Mouse (Mus musculus): Measurements from ENCODE around the gene Dhx37. TPM values are rescaled to one million over a fixed set of nuclear protein-coding genes. Genes with fewer than 3 reads are reported as not detected.

The Dhx37 gene
- polyA plus RNA-seq, 1 experiment from 2014 or later: 10.2 TPM

DNA sequence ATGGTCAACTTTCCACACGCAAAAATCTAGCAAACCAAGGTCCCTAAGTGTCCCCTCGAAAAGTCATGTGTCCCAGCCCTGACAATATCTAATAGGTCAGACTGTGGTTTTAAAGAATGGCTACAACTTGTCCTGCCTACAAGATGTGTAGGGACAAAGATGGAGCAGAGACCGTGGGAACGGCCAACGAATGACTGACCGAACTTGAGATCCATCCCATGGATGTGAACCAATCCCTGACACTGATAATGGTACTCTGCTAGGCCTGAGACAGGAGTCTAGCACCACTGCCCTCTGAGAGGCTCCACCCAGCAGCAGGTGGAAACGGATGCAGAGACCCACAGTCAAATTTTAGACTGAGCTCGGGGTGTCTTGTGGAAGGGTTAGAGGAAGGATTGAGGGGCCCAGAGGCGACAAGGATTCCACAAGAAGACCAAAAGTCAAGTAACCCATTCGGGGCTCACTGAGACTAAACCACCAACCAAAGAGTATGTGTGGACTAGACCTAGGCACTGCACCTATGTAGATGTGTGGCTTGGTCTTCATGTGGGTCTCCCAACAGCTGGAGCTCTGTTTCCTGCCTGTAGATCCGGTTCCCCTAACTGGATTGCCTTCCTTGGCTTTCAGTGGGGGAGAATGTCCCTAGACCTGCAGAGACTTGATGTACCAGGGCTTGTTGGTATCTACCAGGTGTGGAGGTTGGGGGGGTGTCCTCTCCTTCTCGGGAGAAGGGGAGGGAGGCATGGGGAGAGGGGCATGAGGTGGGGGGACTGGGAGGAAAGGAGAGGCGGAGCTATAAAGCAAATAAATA is 26.7 kb downstream of the Dhx37 start:
- WGBS: 59% methylated on average over 13 of the region's 13 CpGs

DNA sequence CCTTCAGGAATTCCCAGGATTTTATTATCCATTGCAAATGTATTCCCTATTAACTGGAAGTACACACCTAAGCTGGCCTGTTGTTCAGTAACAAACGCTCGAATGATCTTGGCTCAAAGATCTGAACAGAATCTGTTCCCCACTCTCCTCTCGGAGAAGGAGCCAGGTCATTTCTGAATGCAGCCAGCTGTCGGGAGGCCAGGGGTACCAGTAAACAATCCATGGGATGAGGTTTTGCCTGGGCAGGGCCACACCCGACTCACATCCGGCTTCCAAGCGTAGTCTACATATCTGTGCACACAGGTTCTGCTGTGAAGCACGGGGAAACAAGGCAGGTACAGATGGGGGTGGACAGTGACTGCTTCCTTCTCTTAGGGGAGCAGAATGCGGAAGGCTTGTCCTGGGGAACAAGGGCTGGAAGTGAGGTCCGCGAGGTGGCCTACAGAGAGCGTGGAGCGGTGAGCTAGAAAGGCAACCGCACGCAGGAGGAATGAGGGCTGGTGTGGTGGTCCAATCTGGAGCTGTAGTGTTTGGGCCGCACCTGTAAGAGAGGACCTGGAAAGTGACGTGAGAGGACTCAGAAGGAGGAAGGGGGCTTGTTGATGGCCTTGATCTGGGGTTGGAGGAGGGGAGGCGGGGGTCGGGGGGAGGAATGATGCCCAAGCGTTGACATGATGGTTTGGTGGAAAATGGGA is 27.5 kb downstream of the Dhx37 start:
- peak overlapping the region; percentile 82 for H3K4me2 ChIP-seq (ENCODE audit: low read length)
- no peaks in the 10 kb centered on the region for H3K36me3 ChIP-seq (ENCODE audit: control insufficient read depth, insufficient read depth, low read length)
- ATAC-seq: peak; percentile 40
- peaks cover 11% of the 10 kb centered on the region for H3K4me1 ChIP-seq (ENCODE audit: control insufficient read depth, insufficient read depth, low read depth, low read length)
- peak overlapping the region; percentile 45 for H3K4me3 ChIP-seq (ENCODE audit: low read length)
- WGBS: 1% methylated on average over 20 of the region's 20 CpGs
- H3K9ac ChIP-seq (ENCODE audit: low read depth, low read length): peak overlapping the region; percentile 73
- no peaks in the 10 kb centered on the region for H3K27me3 ChIP-seq (replicated peaks; ENCODE audit: control insufficient read depth, insufficient read depth, low read length)
- H3K9me3 ChIP-seq (ENCODE audit: control insufficient read depth, low read length): no peaks in the 10 kb centered on the region
- peak overlapping the region; percentile 91 for H3K27ac ChIP-seq (ENCODE audit: low read depth, low read length)

More for the DNA sequence above, 26.7 kb downstream of the Dhx37 start:
- Histone ChIP-seq H3K27ac (ENCODE audit: low read depth, low read length) (peak overlapping the region; percentile 91), H3K36me3 (ENCODE audit: control insufficient read depth, insufficient read depth, low read length) (no peaks in the 10 kb centered on the region), H3K4me1 (ENCODE audit: control insufficient read depth, insufficient read depth, low read depth, low read length) (peaks cover 11% of the 10 kb centered on the region), H3K27me3 (replicated peaks; ENCODE audit: control insufficient read depth, insufficient read depth, low read length) (no peaks in the 10 kb centered on the region), H3K4me3 (ENCODE audit: low read length) (peak overlapping the region; percentile 45), H3K9ac (ENCODE audit: low read depth, low read length) (peak overlapping the region; percentile 73), H3K4me2 (ENCODE audit: low read length) (peak overlapping the region; percentile 82), H3K9me3 (ENCODE audit: control insufficient read depth, low read length) (no peaks in the 10 kb centered on the region)
- no peak for ATAC-seq

DNA sequence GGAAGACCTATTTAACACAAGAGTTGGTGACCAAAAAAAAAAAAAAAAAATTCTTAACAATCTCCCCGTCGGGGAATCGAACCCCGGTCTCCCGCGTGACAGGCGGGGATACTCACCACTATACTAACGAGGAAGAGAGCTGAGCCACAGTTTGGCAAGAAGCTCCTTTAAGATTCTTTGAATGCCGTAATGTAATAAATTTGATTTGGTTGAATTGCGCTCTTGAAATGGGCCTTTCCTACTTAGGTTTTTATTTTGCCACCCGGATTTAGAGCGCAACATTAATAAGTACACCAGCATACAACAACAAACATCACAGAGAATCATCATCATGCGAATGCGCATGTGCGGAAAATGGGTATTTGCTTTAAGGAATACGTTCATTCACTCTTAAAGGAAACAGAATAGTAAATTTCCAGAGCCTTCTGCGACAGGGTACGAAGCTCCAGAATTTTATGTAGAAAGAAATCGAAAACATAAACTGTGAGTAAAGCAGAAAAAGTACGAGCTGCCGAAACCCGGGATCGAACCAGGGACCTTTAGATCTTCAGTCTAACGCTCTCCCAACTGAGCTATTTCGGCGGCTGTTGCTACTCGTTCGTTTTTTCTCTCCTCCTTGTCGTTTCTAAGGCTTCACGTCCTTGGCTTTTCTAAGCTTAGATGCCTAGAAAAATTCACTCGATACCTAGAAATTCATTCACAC is 28.2 kb downstream of the Dhx37 start:
- peak; percentile 53 for ATAC-seq
- under 1% methylated on average over 31 of the region's 31 CpGs for WGBS
- Histone ChIP-seq H3K4me1 (ENCODE audit: control insufficient read depth, insufficient read depth, low read depth, low read length) (peaks cover 11% of the 10 kb centered on the region), H3K27ac (ENCODE audit: low read depth, low read length) (peak overlapping the region; percentile 92), H3K4me3 (ENCODE audit: low read length) (peak overlapping the region; percentile 45), H3K9ac (ENCODE audit: low read depth, low read length) (peak overlapping the region; percentile 78), H3K9me3 (ENCODE audit: control insufficient read depth, low read length) (no peaks in the 10 kb centered on the region), H3K36me3 (ENCODE audit: control insufficient read depth, insufficient read depth, low read length) (no peaks in the 10 kb centered on the region), H3K27me3 (replicated peaks; ENCODE audit: control insufficient read depth, insufficient read depth, low read length) (no peaks in the 10 kb centered on the region), H3K4me2 (ENCODE audit: low read length) (peak overlapping the region; percentile 82)

GRCm38 (mm10) chr5:125404903-125405545 is 28.9 kb downstream of the Dhx37 start:
- Histone ChIP-seq H3K27ac (ENCODE audit: low read depth, low read length) (peak overlapping the region; percentile 92), H3K27me3 (replicated peaks; ENCODE audit: control insufficient read depth, insufficient read depth, low read length) (no peaks in the 10 kb centered on the region), H3K9ac (ENCODE audit: low read depth, low read length) (peak overlapping the region; percentile 78), H3K36me3 (ENCODE audit: control insufficient read depth, insufficient read depth, low read length) (no peaks in the 10 kb centered on the region), H3K4me2 (ENCODE audit: low read length) (peak overlapping the region; percentile 77), H3K4me3 (ENCODE audit: low read length) (peak overlapping the region; percentile 45), H3K9me3 (ENCODE audit: control insufficient read depth, low read length) (no peaks in the 10 kb centered on the region), H3K4me1 (ENCODE audit: control insufficient read depth, insufficient read depth, low read depth, low read length) (peaks cover 11% of the 10 kb centered on the region)
- under 1% methylated on average over 28 of the region's 28 CpGs for WGBS
- ATAC-seq: peak; percentile 45

GRCm38 (mm10) chr5:125404536-125404902 is 29.4 kb downstream of the Dhx37 start:
- H3K27ac ChIP-seq (ENCODE audit: low read depth, low read length): peak overlapping the region; percentile 92
- 4% methylated on average over 7 of the region's 7 CpGs for WGBS
- peak overlapping the region; percentile 45 for H3K4me3 ChIP-seq (ENCODE audit: low read length)
- peaks cover 11% of the 10 kb centered on the region for H3K4me1 ChIP-seq (ENCODE audit: control insufficient read depth, insufficient read depth, low read depth, low read length)
- H3K36me3 ChIP-seq (ENCODE audit: control insufficient read depth, insufficient read depth, low read length): no peaks in the 10 kb centered on the region
- no peaks in the 10 kb centered on the region for H3K9me3 ChIP-seq (ENCODE audit: control insufficient read depth, low read length)
- no peaks in the 10 kb centered on the region for H3K27me3 ChIP-seq (replicated peaks; ENCODE audit: control insufficient read depth, insufficient read depth, low read length)
- no peak for ATAC-seq
- H3K9ac ChIP-seq (ENCODE audit: low read depth, low read length): peak overlapping the region; percentile 78
- peak overlapping the region; percentile 77 for H3K4me2 ChIP-seq (ENCODE audit: low read length)

DNA sequence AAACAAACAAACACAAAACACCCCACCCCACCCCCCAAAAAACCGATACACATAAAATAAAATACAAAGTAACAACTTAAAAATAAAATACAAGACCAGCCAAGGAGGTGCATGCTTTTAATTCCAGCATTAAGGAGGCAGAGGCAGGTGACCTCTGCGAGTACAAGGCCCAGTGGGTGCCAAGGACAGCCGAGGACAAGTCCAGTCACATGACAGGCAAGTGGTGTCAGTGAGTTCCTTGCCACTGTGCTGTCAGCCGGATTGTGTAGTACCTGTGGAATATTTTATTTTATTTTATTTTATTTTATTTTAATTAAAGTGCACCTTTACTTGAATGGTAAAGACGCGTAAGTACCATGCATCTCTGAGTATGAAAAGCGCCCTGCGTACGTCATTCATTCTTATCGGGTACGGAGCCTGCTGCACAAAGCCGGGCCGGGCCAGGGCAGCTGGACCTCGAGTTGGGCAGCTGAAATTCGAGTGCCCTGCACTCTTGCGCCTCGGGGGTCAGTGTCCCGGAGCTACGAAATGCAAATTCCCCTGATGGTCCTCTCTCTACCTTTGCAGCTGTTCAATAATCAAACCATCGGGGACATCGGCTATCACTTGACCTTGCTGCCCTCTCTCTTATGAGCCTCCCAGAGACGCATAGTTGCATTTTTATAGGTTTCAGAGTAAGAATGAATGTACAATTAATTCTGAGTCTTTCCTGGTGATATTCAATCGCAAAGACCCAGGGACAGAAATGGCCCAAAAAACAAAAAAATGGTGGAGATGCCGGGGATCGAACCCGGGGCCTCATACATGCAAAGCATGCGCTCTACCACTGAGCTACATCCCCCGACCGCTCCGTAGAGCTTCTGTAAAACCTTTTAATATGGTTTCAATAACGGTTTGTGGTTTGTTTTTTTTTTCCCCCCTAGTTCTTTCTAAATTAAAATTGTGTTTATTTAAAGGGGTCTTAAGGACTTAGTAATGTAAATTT is 30.1 kb downstream of the Dhx37 start:
- Histone ChIP-seq H3K4me3 (ENCODE audit: low read length) (peak overlapping the region; percentile 41), H3K36me3 (ENCODE audit: control insufficient read depth, insufficient read depth, low read length) (no peaks in the 10 kb centered on the region), H3K4me2 (ENCODE audit: low read length) (peak overlapping the region; percentile 57), H3K27me3 (replicated peaks; ENCODE audit: control insufficient read depth, insufficient read depth, low read length) (no peaks in the 10 kb centered on the region), H3K4me1 (ENCODE audit: control insufficient read depth, insufficient read depth, low read depth, low read length) (peaks cover 11% of the 10 kb centered on the region), H3K27ac (ENCODE audit: low read depth, low read length) (peak overlapping the region; percentile 57), H3K9ac (ENCODE audit: low read depth, low read length) (peak overlapping the region; percentile 50), H3K9me3 (ENCODE audit: control insufficient read depth, low read length) (no peaks in the 10 kb centered on the region)
- no peak; the same call in 1 of the 2 replicates for ATAC-seq
- 10% methylated on average over 31 of the region's 31 CpGs for WGBS

DNA sequence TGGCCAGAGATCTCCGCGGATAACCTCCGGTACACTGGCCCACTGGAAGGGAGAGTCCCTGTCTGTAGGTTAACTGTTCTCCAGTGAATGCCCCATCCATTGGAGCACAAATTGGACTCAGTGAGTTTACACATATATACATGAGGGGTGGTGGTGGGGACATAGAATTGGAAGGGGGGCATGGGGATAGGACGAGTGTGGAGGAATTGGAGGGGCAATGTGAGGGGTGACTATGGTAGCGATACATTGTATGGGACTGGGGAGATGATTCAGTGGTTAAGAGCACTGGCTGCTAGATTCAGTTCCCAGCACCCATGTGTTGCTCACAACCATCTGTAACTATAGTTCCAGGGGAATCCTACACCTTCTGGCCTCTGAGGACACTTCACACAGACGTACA is 30.9 kb downstream of the Dhx37 start:
- H3K4me3 ChIP-seq (ENCODE audit: low read length): no peak overlapping the region
- WGBS: 62% methylated on average over 6 of the region's 6 CpGs
- no peaks in the 10 kb centered on the region for H3K36me3 ChIP-seq (ENCODE audit: control insufficient read depth, insufficient read depth, low read length)
- no peaks in the 10 kb centered on the region for H3K27me3 ChIP-seq (replicated peaks; ENCODE audit: control insufficient read depth, insufficient read depth, low read length)
- H3K9me3 ChIP-seq (ENCODE audit: control insufficient read depth, low read length): no peaks in the 10 kb centered on the region
- H3K9ac ChIP-seq (ENCODE audit: low read depth, low read length): no peak overlapping the region
- no peak overlapping the region for H3K4me2 ChIP-seq (ENCODE audit: low read length)
- no peak overlapping the region for H3K27ac ChIP-seq (ENCODE audit: low read depth, low read length)
- peaks cover 11% of the 10 kb centered on the region for H3K4me1 ChIP-seq (ENCODE audit: control insufficient read depth, insufficient read depth, low read depth, low read length)
- no peak for ATAC-seq

- H3K4me2 ChIP-seq (ENCODE audit: low read length): no peak overlapping the region
- H3K27me3 ChIP-seq (replicated peaks; ENCODE audit: control insufficient read depth, insufficient read depth, low read length): no peaks in the 10 kb centered on the region
- peaks cover 11% of the 10 kb centered on the region for H3K4me1 ChIP-seq (ENCODE audit: control insufficient read depth, insufficient read depth, low read depth, low read length)
- WGBS: 56% methylated on average over 10 of the region's 10 CpGs
- no peak overlapping the region for H3K4me3 ChIP-seq (ENCODE audit: low read length)
- H3K9ac ChIP-seq (ENCODE audit: low read depth, low read length): no peak overlapping the region
- no peaks in the 10 kb centered on the region for H3K36me3 ChIP-seq (ENCODE audit: control insufficient read depth, insufficient read depth, low read length)
- H3K27ac ChIP-seq (ENCODE audit: low read depth, low read length): no peak overlapping the region
- no peaks in the 10 kb centered on the region for H3K9me3 ChIP-seq (ENCODE audit: control insufficient read depth, low read length)
- ATAC-seq: no peak
Observed at GRCm38 (mm10) chr5:125402476-125402875, 31.4 kb downstream of the Dhx37 start.
